Mouse (Mus musculus) lung, embryonic 15.5 days (tissue): ENCODE data around the gene Letm1. TPM values are rescaled to one million over a fixed set of nuclear protein-coding genes. Genes with fewer than 3 reads are reported as not detected.
A peak's percentile ranks its signal among the peaks of the same experiment; 100 is the strongest.

Experiments used
- ATAC-seq: fragments of 200-750 bp; cut with Nextera tagmentation; 2 replicates; pipeline ENCODE4 v1.8.0; 2017; ENCODE audit warnings: moderate number of reproducible peaks, borderline replicate concordance; ENCODE audit not compliant: low FRiP score, low TSS enrichment; ENCODE audit errors: extremely low read depth
- H3K27ac ChIP-seq: fragments of 300-500 bp; sonication (generic); 2 replicates; pipeline ENCODE4 v1.5.1; 2015; ENCODE audit warnings: moderate library complexity, mild to moderate bottlenecking, inconsistent platforms
- H3K27me3 ChIP-seq: fragments of 300-500 bp; sonication (generic); 2 replicates; pipeline ENCODE4 v1.6.1; 2015; ENCODE audit warnings: inconsistent platforms
- H3K36me3 ChIP-seq: fragments of 300-500 bp; sonication (generic); 2 replicates; pipeline ENCODE4 v1.6.1; 2015; ENCODE audit warnings: inconsistent platforms
- H3K4me1 ChIP-seq: fragments of 300-500 bp; sonication (generic); 2 replicates; pipeline ENCODE4 v1.6.1; 2015; ENCODE audit warnings: inconsistent platforms
- H3K4me2 ChIP-seq: fragments of 300-500 bp; sonication (generic); 2 replicates; pipeline ENCODE4 v1.6.1; 2015; ENCODE audit warnings: inconsistent platforms, mild to moderate bottlenecking, moderate library complexity
- H3K4me3 ChIP-seq: fragments of 300-500 bp; sonication (generic); 2 replicates; pipeline ENCODE4 v1.5.1; 2015; ENCODE audit warnings: mild to moderate bottlenecking, inconsistent platforms
- H3K9ac ChIP-seq: fragments of 300-500 bp; sonication (generic); 2 replicates; pipeline ENCODE4 v1.6.1; 2015; ENCODE audit warnings: inconsistent platforms
- H3K9me3 ChIP-seq: fragments of 300-500 bp; sonication (generic); 2 replicates; pipeline ENCODE4 v1.6.1; 2016; ENCODE audit warnings: inconsistent platforms
- WGBS: fragments of 180-500 bp; shearing (Covaris S2); methylation state at CpG from one replicate; pipeline ENCODE4 v1.1.7; 2015; 5-methylcytosine and 5-hydroxymethylcytosine counted together
- polyA plus RNA-seq: library from polyadenylated mRNA; unstranded; fragments of >200 nt; fragmentation: Nextera tagmentation; extraction: Ambion mirVana; gene quantifications from 2 replicates; pipeline ENCODE4 v1.2.1, GENCODE M21; 2015

Letm1 gene
- polyA plus RNA-seq, 1 experiment from 2014 or later = 47.1 TPM

GRCm38 (mm10) chr5:33736230-33736629 is 46.4 kb downstream of the Letm1 start:
- no peak overlapping the region for H3K4me2 ChIP-seq
- no peak overlapping the region for H3K27ac ChIP-seq
- H3K36me3 ChIP-seq = peaks cover 55% of the 10 kb centered on the region
- no peak overlapping the region for H3K9ac ChIP-seq
- H3K27me3 ChIP-seq = no peaks in the 10 kb centered on the region
- H3K4me3 ChIP-seq = no peak overlapping the region
- 56% methylated on average over 9 of the region's 9 CpGs for WGBS
- no peaks in the 10 kb centered on the region for H3K4me1 ChIP-seq
- ATAC-seq = no peak
- no peaks in the 10 kb centered on the region for H3K9me3 ChIP-seq

GRCm38 (mm10) chr5:33735412-33736092 is 47.1 kb downstream of the Letm1 start:
- 83% methylated on average over 16 of the region's 16 CpGs for WGBS
- Histone ChIP-seq H3K9ac (no peak overlapping the region), H3K4me3 (no peak overlapping the region), H3K36me3 (peaks cover 62% of the 10 kb centered on the region), H3K4me1 (no peaks in the 10 kb centered on the region), H3K27me3 (no peaks in the 10 kb centered on the region), H3K4me2 (no peak overlapping the region), H3K9me3 (no peaks in the 10 kb centered on the region), H3K27ac (no peak overlapping the region)
- ATAC-seq = no peak

GRCm38 (mm10) chr5:33733837-33734236 is 48.8 kb downstream of the Letm1 start:
- Histone ChIP-seq H3K27ac (no peak overlapping the region), H3K4me1 (0 out of 2 replicates have a peak, but pooled peaks cover 9% of the 10 kb centered on the region), H3K9ac (no peak overlapping the region), H3K4me2 (no peak overlapping the region), H3K27me3 (no peaks in the 10 kb centered on the region), H3K4me3 (no peak overlapping the region), H3K9me3 (no peaks in the 10 kb centered on the region), H3K36me3 (peaks cover 74% of the 10 kb centered on the region)
- WGBS = 90% methylated on average over 12 of the region's 12 CpGs
- no peak for ATAC-seq

GRCm38 (mm10) chr5:33731051-33731450 is 51.6 kb downstream of the Letm1 start:
- H3K4me1 ChIP-seq = peaks cover 19% of the 10 kb centered on the region
- H3K27ac ChIP-seq = peak overlapping the region; percentile 10; the same call in 1 of the 2 replicates
- H3K36me3 ChIP-seq = peaks cover 78% of the 10 kb centered on the region
- H3K4me2 ChIP-seq = no peak overlapping the region
- no peak overlapping the region for H3K9ac ChIP-seq
- WGBS = 63% methylated on average over 21 of the region's 21 CpGs
- no peak for ATAC-seq
- no peaks in the 10 kb centered on the region for H3K27me3 ChIP-seq
- no peaks in the 10 kb centered on the region for H3K9me3 ChIP-seq
- no peak overlapping the region for H3K4me3 ChIP-seq

- no peaks in the 10 kb centered on the region for H3K27me3 ChIP-seq
- no peak overlapping the region for H3K4me2 ChIP-seq
- no peaks in the 10 kb centered on the region for H3K9me3 ChIP-seq
- WGBS = 47% methylated on average over 5 of the region's 5 CpGs
- H3K36me3 ChIP-seq = peaks cover 73% of the 10 kb centered on the region
- H3K9ac ChIP-seq = no peak overlapping the region
- no peak for ATAC-seq
- H3K4me3 ChIP-seq = no peak overlapping the region
- H3K27ac ChIP-seq = no peak overlapping the region
- H3K4me1 ChIP-seq = peaks cover 25% of the 10 kb centered on the region
Observed at GRCm38 (mm10) chr5:33730516-33730915, 52.1 kb downstream of the Letm1 start.

- Histone ChIP-seq H3K4me3 (no peak overlapping the region), H3K4me1 (peaks cover 40% of the 10 kb centered on the region), H3K9me3 (no peaks in the 10 kb centered on the region), H3K27ac (0 out of 2 replicates have a peak overlapping the region, but pooled peaks have one; percentile 1), H3K27me3 (no peaks in the 10 kb centered on the region), H3K36me3 (peaks cover 57% of the 10 kb centered on the region), H3K9ac (no peak overlapping the region), H3K4me2 (no peak overlapping the region)
- ATAC-seq = no peak
- WGBS = 77% methylated on average over 7 of the region's 7 CpGs
Observed at GRCm38 (mm10) chr5:33728841-33729240, 53.8 kb downstream of the Letm1 start.

GRCm38 (mm10) chr5:33726891-33727290 is 55.7 kb downstream of the Letm1 start:
- ATAC-seq = no peak
- no peaks in the 10 kb centered on the region for H3K27me3 ChIP-seq
- 70% methylated on average over 1 of the region's 1 CpGs for WGBS
- no peaks in the 10 kb centered on the region for H3K9me3 ChIP-seq
- no peak overlapping the region for H3K4me3 ChIP-seq
- no peak overlapping the region for H3K9ac ChIP-seq
- peaks cover 38% of the 10 kb centered on the region for H3K36me3 ChIP-seq
- H3K27ac ChIP-seq = no peak overlapping the region
- H3K4me1 ChIP-seq = peaks cover 51% of the 10 kb centered on the region
- peak overlapping the region; percentile 94; the same call in 1 of the 2 replicates for H3K4me2 ChIP-seq

- peaks cover 54% of the 10 kb centered on the region for H3K4me1 ChIP-seq
- peak; percentile 37 for ATAC-seq
- H3K9me3 ChIP-seq = no peaks in the 10 kb centered on the region
- H3K27ac ChIP-seq = peak overlapping the region; percentile 80
- 0 out of 2 replicates have a peak, but pooled peaks cover 2% of the 10 kb centered on the region for H3K27me3 ChIP-seq
- no peak overlapping the region for H3K9ac ChIP-seq
- no peak overlapping the region for H3K4me3 ChIP-seq
- 54% methylated on average over 7 of the region's 7 CpGs for WGBS
- peaks cover 30% of the 10 kb centered on the region for H3K36me3 ChIP-seq
- H3K4me2 ChIP-seq = peak overlapping the region; percentile 94
Observed at GRCm38 (mm10) chr5:33726081-33726647, 56.5 kb downstream of the Letm1 start.

- peak overlapping the region; percentile 94 for H3K4me2 ChIP-seq
- peak overlapping the region; percentile 94 for H3K4me3 ChIP-seq
- 0 out of 2 replicates have a peak, but pooled peaks cover 3% of the 10 kb centered on the region for H3K27me3 ChIP-seq
- ATAC-seq = no peak
- H3K27ac ChIP-seq = no peak overlapping the region
- H3K36me3 ChIP-seq = peaks cover 8% of the 10 kb centered on the region
- H3K9ac ChIP-seq = peak overlapping the region; percentile 86
- no peaks in the 10 kb centered on the region for H3K9me3 ChIP-seq
- H3K4me1 ChIP-seq = peaks cover 50% of the 10 kb centered on the region
- 10% methylated on average over 36 of the region's 36 CpGs for WGBS
Observed at GRCm38 (mm10) chr5:33723641-33724465, 58.8 kb downstream of the Letm1 start.

- Histone ChIP-seq H3K27me3 (0 out of 2 replicates have a peak, but pooled peaks cover 3% of the 10 kb centered on the region), H3K4me1 (peaks cover 50% of the 10 kb centered on the region), H3K9ac (peak overlapping the region; percentile 86), H3K36me3 (peaks cover 4% of the 10 kb centered on the region), H3K4me2 (peak overlapping the region; percentile 94), H3K27ac (peak overlapping the region; percentile 92), H3K9me3 (no peaks in the 10 kb centered on the region), H3K4me3 (peak overlapping the region; percentile 94)
- ATAC-seq = no peak
- under 1% methylated on average over 60 of the region's 61 CpGs for WGBS
Observed at GRCm38 (mm10) chr5:33723019-33723640, 59.5 kb downstream of the Letm1 start.

GRCm38 (mm10) chr5:33722266-33723018 is 60.2 kb downstream of the Letm1 start:
- Histone ChIP-seq H3K4me3 (peak overlapping the region; percentile 94), H3K27me3 (0 out of 2 replicates have a peak, but pooled peaks cover 3% of the 10 kb centered on the region), H3K4me2 (peak overlapping the region; percentile 94), H3K9me3 (no peaks in the 10 kb centered on the region), H3K9ac (peak overlapping the region; percentile 86), H3K4me1 (peaks cover 50% of the 10 kb centered on the region), H3K27ac (peak overlapping the region; percentile 92), H3K36me3 (no peaks in the 10 kb centered on the region)
- peak; percentile 21; the same call in 1 of the 2 replicates for ATAC-seq
- WGBS = under 1% methylated on average over 53 of the region's 53 CpGs
